Mouse (Mus musculus) kidney, postnatal 0 days (tissue): Measurements from ENCODE around the gene Qk. TPM values are rescaled to one million over a fixed set of nuclear protein-coding genes. Genes with fewer than 3 reads are reported as not detected.

Experiments
- ATAC-seq: fragments of 200-750 bp; cut with Nextera tagmentation; replicated peaks from 2 replicates; pipeline ENCODE4 v1.8.0; 2017; ENCODE audit warnings: low read depth, moderate number of reproducible peaks, moderate TSS enrichment, moderate library complexity; ENCODE audit not compliant: low FRiP score
- DNase-seq: peaks from one replicate; pipeline ENCODE4 v3.0.0-alpha.2; 2016; ENCODE audit warnings: low spot score
- H3K27ac ChIP-seq: fragments of 300-500 bp; sonication (generic); 2 replicates; pipeline ENCODE4 v1.5.1; 2014; ENCODE audit warnings: mild to moderate bottlenecking
- H3K27me3 ChIP-seq: fragments of 300-500 bp; sonication (generic); 2 replicates; pipeline ENCODE4 v1.6.1; 2014; ENCODE audit warnings: low read length, mixed read lengths; ENCODE audit not compliant: insufficient read depth
- H3K36me3 ChIP-seq: fragments of 300-500 bp; sonication (generic); 2 replicates; pipeline ENCODE4 v1.6.1; 2014; ENCODE audit warnings: low read length, mixed read lengths; ENCODE audit not compliant: insufficient read depth
- H3K4me1 ChIP-seq: fragments of 300-500 bp; sonication (generic); replicated peaks from 2 replicates; pipeline ENCODE4 v1.6.1; 2014; ENCODE audit warnings: antibody characterized with exemption, low read length, mixed read lengths; ENCODE audit not compliant: insufficient read depth
- H3K4me2 ChIP-seq: fragments of 300-500 bp; sonication (generic); 2 replicates; pipeline ENCODE4 v1.6.1; 2014; ENCODE audit warnings: mild to moderate bottlenecking, low read length, moderate library complexity, mixed read lengths
- H3K4me3 ChIP-seq: fragments of 300-500 bp; sonication (generic); replicated peaks from 2 replicates; pipeline ENCODE4 v1.5.1; 2014; ENCODE audit warnings: low read depth, low read length
- H3K9ac ChIP-seq: fragments of 300-500 bp; sonication (generic); 2 replicates; pipeline ENCODE4 v1.6.1; 2014; ENCODE audit warnings: low read depth, low read length
- H3K9me3 ChIP-seq: fragments of 300-500 bp; sonication (generic); replicated peaks from 2 replicates; pipeline ENCODE4 v1.6.1; 2016; ENCODE audit warnings: low read length, inconsistent platforms, mixed read lengths
- CTCF ChIP-seq: IDR thresholded peaks from 2 replicates; pipeline ENCODE4 v1.5.1; 2016; ENCODE audit warnings: antibody characterized with exemption, low read depth, mild to moderate bottlenecking, moderate library complexity
- WGBS: fragments of 180-500 bp; shearing (Covaris S2); extraction: QIAGEN DNeasy Blood & Tissue Kit; methylation state at CpG from one replicate; pipeline ENCODE4 v1.1.7; 2014; 5-methylcytosine and 5-hydroxymethylcytosine counted together
- polyA plus RNA-seq: library from polyadenylated mRNA; unstranded; fragments of >200 nt; fragmentation: Nextera tagmentation; extraction: Ambion mirVana; gene quantifications from 2 replicates; pipeline ENCODE4 v1.2.1, GENCODE M21; 2015

Qk gene
- polyA plus RNA-seq, 1 experiment from 2014 or later: 30.3 TPM

DNA sequence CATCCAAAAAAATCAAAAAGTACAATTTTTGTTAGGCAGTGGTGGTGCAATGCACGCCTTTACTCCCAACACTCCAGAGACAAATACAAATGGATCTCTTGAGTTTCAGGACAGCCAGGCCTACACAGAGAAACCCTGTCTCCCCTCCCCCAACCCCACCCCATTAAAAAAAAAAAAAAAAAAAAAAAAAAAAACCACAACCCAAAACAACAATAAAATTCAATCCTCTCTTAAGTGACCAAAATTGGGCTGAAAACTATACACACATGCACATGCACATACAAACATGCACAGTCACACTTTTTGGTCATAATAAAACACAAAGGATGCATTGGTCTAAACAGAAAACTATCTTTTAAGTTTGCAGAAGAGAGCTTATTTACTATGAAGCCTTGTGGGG lies 9.6 kb downstream of the Qk start:
- H3K27ac ChIP-seq: no peak overlapping the region
- H3K4me3 ChIP-seq: no peak overlapping the region
- peaks cover 12% of the 10 kb centered on the region for H3K4me1 ChIP-seq
- TF ChIP-seq CTCF: no peak
- H3K36me3 ChIP-seq: no peaks in the 10 kb centered on the region
- ATAC-seq (no peak), DNase-seq (no peak)
- no peaks in the 10 kb centered on the region for H3K9me3 ChIP-seq
- H3K27me3 ChIP-seq: no peaks in the 10 kb centered on the region
- 65% methylated on average over 1 of the region's 1 CpGs for WGBS
- no peak overlapping the region for H3K9ac ChIP-seq
- H3K4me2 ChIP-seq: no peak overlapping the region

DNA sequence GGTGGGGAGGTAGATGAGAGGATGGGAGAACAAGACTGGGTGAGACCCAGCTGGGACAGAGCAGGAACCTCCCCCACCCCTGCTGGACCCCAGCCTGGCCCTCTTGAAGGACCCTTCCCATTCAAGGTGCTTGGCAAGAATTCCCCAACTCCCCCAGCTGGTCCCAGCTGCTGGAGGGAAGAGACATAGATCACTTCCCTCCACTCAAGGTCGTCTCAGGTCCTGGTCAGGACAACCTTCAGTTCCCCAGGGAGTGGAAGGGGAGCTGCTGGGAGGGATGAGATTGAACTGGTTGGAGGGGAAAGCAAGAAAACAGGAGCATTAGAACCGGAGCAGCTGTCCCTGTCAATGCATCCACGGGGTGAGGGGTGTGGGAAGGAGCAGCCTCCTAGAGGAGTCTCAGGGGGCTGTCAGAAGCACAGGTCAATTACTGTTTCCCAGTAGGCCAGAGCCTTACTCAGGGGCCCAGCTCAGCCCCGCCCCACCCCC lies 10.5 kb downstream of the Qk start:
- Histone ChIP-seq H3K27me3 (no peaks in the 10 kb centered on the region), H3K4me1 (peaks cover 11% of the 10 kb centered on the region), H3K4me2 (no peak overlapping the region), H3K9ac (no peak overlapping the region), H3K4me3 (no peak overlapping the region), H3K36me3 (no peaks in the 10 kb centered on the region), H3K9me3 (no peaks in the 10 kb centered on the region), H3K27ac (no peak overlapping the region)
- 24% methylated on average over 4 of the region's 4 CpGs for WGBS
- TF ChIP-seq CTCF: no peak
- peak; percentile 52; the same call in 1 of the 2 replicates for ATAC-seq
- DNase-seq: no peak

DNA sequence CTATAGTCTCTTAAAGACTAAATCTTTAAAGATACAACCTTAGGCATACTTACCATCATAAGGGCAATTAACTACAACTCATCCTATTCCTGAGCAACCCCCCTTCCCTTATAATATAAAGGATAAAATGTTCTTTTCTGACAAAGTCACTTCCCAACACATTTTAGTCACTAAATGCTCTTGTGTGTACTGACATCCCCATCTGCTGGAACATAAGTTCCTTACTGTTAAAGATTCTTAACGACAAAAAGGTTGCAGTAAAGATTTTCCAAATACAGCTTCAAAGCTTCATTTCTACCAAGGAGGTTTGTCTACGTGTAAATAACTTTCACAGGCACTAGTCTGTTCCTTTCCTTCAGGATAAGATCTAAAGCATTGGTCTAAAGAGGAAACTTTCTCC lies 13.2 kb downstream of the Qk start:
- no peak overlapping the region for H3K27ac ChIP-seq
- ATAC-seq (no peak), DNase-seq (no peak)
- H3K27me3 ChIP-seq: no peaks in the 10 kb centered on the region
- peaks cover 9% of the 10 kb centered on the region for H3K4me1 ChIP-seq
- no peaks in the 10 kb centered on the region for H3K36me3 ChIP-seq
- WGBS: 45% methylated on average over 2 of the region's 2 CpGs
- H3K4me2 ChIP-seq: no peak overlapping the region
- no peak overlapping the region for H3K9ac ChIP-seq
- TF ChIP-seq CTCF: peak; percentile 45
- H3K9me3 ChIP-seq: no peaks in the 10 kb centered on the region
- H3K4me3 ChIP-seq: no peak overlapping the region

DNA sequence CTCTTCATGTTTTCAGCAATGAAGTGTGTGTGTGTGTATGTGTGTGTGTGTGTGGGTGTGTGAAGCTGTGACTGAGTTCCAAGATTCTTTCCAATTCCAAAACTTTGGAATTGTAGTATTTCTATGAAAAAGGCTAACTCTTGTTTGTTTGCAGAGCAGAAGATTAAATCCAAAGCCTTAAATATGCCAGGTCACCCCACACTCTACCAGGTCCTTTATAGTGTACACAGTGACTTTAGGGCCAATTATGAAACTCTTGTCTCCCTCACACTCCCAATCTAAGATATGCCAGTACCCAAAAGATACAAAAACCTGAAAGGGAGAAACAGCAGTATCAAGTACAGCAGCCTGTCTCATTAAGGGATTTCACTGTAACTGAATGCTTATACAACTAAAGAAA lies 15.7 kb downstream of the Qk start:
- Histone ChIP-seq H3K36me3 (no peaks in the 10 kb centered on the region), H3K4me1 (peaks cover under 1% of the 10 kb centered on the region; the same call in 1 of the 2 replicates), H3K9ac (no peak overlapping the region), H3K9me3 (no peaks in the 10 kb centered on the region), H3K27ac (no peak overlapping the region), H3K4me2 (no peak overlapping the region), H3K27me3 (no peaks in the 10 kb centered on the region), H3K4me3 (no peak overlapping the region)
- ATAC-seq (no peak), DNase-seq (no peak)
- TF ChIP-seq CTCF: no peak

DNA sequence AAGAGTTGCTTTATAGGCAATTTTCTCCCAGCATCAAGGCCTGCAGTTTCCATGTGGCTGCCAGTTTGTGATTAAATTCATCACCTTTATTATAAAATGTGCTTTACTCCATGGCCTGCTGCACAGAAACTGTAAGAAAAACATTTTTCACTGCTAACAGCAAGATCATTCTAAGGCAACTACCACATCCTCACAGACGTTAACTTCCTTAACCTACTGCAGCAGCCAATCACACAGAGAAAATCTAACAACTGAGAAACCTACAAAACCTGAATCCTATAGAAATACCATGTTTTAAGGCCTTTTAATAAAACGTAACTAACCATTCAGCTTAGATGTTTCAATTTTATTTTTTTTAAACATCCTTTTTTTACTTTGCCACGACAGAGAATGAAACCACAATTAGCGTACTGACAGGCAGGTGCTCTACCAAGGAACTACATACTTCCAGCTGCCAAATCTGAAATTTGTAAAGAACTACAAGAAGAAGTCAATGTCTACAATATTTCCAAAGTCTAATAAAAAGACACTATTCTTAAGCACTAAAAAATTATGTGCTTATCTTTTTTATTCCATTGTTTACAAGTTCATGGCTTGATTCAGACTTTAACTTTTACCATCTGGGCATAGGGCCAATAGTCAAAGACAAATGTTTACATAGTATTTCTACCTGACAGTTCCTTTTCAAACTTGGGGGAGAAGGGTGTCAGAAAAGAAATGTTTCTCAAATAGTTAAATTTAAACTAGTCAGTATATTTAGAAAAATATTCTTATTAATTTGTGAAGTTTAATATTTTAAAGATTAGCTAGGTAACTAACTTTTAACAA lies 18.5 kb downstream of the Qk start:
- no peak overlapping the region for H3K27ac ChIP-seq
- H3K4me1 ChIP-seq: no peaks in the 10 kb centered on the region
- no peaks in the 10 kb centered on the region for H3K9me3 ChIP-seq
- no peak overlapping the region for H3K4me3 ChIP-seq
- no peak overlapping the region for H3K4me2 ChIP-seq
- no peaks in the 10 kb centered on the region for H3K27me3 ChIP-seq
- ATAC-seq (no peak), DNase-seq (no peak)
- 52% methylated on average over 4 of the region's 4 CpGs for WGBS
- no peak overlapping the region for H3K9ac ChIP-seq
- no peaks in the 10 kb centered on the region for H3K36me3 ChIP-seq
- TF ChIP-seq CTCF: no peak

DNA sequence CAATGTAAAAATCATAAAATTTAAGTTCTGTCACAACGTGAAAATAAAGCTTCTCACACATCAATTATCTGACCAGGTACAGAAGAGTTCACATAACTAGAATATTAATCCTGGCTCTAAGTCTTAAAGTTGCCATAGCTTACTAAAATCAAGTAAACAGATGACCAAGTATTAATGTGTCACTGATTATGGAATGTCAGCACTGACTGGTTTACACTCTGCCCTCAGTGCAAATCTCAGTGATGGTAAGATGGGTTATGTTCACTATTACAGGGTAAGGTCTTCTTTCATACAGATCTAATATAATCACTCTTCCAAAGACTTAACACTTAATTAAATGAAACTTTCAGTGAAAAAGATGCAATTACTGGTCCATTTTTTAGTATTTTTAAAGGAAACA lies 20.3 kb downstream of the Qk start:
- no peak for ATAC-seq
- Histone ChIP-seq H3K27ac (no peak overlapping the region), H3K36me3 (no peaks in the 10 kb centered on the region), H3K9ac (no peak overlapping the region), H3K27me3 (no peaks in the 10 kb centered on the region), H3K4me2 (no peak overlapping the region), H3K9me3 (no peaks in the 10 kb centered on the region), H3K4me3 (no peak overlapping the region), H3K4me1 (no peaks in the 10 kb centered on the region)
- DNase-seq: no peak
- WGBS: 63% methylated on average over 1 of the region's 1 CpGs
- TF ChIP-seq CTCF: no peak
